Mouse (Mus musculus) kidney, adult 11 months (tissue): ENCODE measurements at regions not wholly inside any gene's neighbourhood (a gene's known extent, or its start where the extent isn't known, plus 50 kb on each side); places are given as distances from the start of the nearest gene placed in this dataset.
A peak's percentile ranks its signal among the peaks of the same experiment; 100 is the strongest.

Experiments used
- DNase-seq: peaks from one replicate; pipeline ENCODE4 v3.0.0; 2022

DNA sequence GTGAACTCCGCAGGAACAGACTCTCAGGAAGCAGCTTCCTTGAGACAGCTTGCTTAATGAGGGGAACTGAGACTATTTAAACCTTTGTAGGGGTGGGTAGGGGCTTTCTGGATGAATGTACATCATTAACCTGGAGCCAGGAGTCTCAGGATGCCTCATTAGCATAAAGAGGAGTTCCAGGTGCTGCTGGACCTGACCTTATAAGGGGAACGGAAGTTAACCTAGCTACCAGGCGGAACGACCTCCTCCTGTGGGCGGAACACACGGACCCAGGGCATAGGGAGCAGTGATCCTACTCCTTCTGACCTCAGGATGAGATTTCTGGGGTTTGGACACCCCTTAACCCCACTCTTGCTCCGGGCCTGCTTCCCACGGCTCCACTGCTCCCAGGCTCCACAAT is 417.6 kb upstream of the Smim15 start:
- no peak for DNase-seq

DNA sequence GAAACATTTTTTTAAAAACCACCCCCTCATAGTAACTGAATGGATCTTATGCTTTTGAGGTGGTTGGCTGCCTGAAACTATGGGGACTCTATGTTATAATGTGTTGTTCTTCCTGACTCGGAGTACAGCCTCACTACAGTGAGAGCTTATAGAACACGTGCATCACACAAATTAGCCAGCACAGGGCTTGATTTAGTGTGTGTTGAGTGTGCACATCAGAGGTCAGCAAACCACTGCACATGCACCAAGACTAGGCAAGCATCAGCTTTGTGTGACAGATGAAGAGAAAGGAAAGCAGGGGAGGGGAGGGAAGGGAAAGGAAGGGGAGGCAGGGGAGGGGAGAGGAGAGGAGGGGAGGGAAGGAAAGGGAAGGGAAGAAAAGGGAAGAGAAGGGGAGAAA is 422.9 kb upstream of the Smim15 start:
- no peak for DNase-seq

DNA sequence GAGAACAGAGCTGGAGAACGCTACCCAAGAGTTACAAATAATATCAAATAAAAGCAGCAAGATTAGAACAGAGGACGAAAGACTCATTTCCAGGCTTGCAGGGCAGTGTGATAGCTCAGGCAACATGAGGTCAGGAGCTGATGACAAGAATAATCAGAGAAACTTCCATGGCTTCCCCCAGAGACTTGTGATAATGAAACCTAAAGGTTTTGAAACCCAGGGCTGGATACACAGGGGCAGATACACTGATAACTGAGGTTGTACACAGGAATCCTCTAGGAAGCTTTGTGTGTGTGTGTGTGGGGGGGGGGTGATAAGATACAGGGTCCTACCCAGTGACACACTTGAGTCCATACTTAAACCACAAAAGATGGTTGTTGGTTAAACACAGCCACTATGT is 423.4 kb upstream of the Smim15 start:
- DNase-seq: no peak

DNA sequence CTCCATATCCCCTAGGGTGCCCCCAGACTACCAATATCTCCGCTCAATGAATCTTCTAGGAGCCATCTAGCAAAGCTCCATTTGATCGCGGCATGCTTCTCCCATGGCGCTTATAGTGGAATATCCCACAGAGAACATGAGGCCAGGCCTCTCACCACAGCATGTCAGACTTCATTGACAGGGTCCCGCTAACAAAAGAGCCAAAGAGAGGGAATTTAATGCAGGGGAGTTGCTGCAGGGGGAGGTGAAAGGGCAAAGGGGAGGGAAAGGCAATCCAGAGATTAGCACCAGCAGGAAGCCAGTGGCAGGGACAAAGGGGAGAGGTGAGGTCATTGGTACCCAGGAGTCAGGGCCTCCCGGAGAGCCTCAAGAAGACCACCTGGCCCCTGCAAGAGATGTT is 424.0 kb upstream of the Smim15 start:
- DNase-seq: no peak

DNA sequence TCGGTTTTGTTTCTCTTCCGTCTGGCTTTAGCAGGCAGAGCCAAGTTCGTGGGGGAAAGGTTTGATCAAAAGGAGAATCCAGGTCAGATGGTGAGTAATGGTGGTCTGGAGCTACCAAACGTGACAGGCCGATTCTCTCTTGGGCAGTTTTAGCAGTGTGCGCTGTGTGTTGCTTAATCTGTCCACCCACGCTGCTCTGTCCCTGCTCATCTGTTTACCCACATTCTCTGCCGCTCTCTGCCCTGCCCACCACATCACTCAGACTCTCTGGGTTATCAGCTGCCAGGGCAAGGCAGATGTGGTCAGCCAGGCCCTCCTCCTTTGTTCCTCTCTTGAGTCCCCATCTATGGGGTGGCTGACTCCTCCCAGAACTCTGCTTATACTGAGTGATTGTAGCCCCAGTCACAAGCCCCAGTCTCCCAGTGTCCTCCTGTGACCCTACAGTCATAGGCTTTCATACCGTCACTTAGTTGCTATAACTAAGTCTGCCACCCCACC is 424.8 kb upstream of the Smim15 start:
- DNase-seq: no peak

DNA sequence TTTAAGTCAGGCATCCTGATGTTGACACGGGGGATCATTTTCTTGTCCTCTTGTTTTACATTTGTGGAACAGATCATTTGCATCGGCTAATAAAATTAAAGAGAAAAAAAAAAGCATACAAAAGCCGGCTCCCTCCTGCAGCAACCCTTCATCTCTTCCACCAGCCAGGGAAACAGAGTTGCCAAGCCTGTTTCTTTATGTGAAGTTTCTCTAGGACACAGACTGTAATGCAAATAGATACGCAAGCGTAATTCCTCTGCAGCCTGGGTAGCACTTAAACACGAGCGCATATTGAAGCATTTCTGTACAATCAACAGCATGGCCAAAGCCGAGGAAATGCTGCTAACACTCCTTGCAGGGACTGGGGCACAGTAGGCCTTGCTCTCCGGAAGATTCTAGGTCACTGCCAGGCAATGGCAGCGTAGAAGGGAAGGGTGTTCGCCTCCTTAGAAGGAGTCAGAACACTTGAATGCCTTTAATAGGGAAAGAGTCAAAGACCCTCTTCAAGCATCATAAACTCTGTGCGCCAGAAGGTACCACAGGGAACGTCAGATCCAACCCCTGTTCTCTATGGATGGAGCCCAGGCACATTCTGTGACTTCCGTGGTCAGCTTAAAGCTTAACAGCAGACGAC is 425.3 kb upstream of the Smim15 start:
- no peak for DNase-seq

DNA sequence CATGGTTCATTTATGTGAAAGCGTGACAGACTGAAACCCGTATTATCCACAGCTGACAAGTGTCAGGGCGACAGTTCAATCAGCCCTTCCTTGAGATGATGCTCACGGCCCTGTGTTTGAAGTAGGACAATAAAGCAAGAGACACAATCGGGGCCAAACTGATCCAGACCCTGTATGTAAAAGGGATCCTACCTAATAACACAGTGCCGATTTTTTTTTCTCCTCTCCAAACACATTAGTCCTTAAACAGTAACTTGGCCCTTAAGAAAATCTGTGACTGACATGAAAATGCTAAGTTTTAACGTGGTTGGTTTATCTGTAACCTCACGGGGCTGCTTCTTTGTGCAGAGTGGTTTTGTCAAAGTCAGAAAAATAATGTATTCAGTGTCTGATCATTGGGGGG is 425.9 kb upstream of the Smim15 start:
- DNase-seq: no peak

DNA sequence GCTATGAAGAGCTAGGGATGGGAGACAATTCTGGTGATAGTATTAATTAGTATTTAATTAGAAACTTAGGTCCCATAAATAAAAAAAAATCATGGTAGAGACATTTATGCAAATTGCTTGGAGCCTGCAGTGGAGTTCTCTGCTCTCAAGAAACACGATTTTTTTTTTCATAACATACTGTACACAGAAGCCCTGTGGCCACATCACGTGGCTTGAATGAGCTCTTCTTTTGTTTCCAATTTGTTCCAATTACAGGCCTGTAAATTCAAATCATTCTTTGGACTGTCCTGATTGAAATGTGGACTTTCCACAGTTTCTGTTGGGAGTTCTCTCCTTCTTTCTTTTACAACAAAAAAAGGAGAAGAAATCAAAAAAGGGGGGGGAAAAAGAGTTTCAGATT is 426.7 kb upstream of the Smim15 start:
- no peak for DNase-seq

DNA sequence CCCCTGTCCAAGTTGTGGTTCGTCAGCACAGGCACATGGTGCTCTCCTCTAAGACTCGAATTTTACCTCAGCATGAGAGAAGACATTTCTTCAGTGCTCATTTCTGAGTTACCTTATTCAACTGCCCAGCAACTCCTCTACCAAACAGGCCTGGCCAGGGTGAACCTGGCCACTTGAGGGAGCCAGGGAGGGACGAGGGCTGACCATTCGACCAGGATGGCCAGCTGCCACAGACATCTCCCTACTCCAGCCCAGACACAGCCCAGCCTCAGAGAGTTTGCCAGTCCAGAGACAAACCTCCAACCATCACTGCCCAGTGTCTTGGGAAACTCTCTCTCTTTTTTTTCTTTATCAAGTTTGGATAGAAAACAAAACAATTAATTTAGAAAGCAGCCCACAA is 427.5 kb upstream of the Smim15 start:
- peak; percentile 17 for DNase-seq

DNA sequence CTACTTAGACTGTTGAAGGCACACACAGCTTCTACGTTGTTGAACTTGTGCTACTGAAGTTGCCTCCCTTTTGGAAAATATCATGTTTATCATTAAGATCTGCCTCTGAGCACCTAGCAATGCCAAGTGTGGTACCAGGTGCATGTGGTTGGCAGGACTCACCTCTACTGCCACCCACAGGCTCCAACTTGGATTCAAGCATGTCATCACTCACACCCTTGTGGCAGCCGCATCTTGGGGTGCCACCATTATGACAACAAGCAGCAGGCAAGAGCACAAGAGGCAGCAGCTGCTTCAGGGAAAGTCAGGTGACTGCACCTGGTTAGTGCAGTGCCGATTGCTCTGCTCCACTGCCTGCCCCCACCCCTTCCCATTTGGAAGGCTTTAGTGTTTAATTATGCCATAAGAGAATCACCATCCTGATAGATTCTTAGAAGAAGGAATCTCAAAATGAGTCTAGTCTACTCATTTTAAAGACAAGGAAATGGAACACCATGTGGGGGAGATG is 435.2 kb upstream of the Smim15 start:
- DNase-seq: no peak

DNA sequence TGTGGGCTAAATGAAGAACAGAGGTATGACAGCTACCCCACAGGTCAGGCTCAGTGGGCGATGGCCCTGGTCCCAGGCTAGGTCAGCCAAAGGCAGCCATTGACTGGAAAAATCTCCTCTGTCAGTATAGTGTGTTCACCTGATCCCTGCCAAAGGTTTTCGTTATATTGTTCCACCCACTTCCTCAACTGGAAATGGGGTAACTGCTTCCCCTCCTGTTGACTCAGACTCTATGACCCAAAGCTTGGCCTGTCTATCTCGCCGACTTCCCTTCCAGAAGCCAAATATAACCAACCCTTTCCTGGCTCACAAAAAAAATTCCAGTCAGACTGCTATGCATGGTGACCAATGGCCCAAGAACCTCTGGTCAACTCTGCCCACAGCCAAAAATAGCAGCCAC is 437.0 kb upstream of the Smim15 start:
- peak; percentile 57 for DNase-seq

DNA sequence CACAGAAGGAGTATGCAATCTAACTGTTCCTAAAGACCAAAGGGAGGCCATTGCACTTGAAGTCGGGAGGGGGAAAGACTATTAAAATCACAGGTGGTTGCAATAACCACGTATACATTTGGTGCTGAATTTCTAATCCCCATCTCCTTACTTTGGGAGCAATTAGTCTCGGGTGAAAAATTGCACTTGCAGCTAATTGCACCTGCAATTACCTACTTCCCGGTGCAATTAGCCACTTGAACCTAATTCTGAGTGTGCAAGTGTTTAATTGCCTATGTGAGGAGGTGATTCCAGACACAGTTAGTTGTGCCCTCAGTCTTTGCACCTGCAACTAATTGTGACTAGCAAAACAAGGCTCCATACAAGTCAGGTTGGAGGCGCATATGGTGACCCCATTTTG is 442.1 kb upstream of the Smim15 start:
- no peak for DNase-seq

DNA sequence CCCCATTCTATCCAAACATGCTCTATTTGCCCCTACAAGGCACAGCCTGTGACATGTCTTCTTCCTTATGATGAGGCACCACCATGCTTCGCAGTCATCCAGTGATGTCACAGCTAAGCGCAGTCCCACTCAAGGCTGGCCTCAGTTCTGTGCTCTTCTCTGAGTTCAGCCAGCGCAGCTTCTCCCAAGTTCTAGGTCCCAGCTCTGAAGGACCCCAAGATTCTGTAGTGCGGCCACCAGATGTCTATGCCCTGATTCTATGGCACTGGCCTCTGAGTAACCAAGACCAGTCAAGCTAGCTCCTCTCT is 443.2 kb upstream of the Smim15 start:
- DNase-seq: no peak

DNA sequence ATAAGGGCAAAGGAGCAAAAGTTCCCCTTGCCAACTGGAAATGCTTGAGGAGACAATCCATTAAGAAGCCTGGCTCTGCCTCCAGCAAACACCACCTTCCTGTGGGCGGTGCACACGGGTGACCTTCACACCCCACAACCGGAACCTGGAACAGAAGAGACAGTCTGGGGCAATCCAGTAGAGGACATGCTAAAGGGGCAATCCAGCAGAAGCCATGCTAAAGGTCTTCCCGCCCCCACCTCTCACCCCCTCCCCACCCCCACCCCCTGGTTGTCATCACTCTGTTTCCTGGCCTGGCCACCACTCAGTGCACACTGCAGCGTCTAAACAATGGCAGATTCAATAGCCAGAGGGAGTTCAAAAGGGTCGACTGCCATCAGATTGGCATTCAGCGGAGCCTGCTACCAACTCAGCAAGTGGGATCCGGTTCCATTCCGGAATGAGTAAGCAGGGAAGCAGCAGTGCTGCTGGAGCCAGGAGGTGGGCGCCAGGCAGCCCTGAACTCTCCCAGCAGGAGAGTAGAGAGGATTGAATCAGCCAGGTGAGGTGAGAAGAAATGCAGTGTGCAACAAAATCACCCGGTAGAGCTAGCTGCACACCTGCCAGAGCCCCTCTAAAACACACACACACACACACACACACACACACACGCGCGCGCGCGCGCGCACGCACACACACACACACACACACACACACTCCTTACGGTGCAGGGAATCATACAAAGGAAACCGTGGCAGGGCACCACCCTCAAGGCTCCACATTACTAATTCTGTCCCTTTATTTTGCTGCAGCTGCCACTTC is 443.7 kb upstream of the Smim15 start:
- peak; percentile 74 for DNase-seq

DNA sequence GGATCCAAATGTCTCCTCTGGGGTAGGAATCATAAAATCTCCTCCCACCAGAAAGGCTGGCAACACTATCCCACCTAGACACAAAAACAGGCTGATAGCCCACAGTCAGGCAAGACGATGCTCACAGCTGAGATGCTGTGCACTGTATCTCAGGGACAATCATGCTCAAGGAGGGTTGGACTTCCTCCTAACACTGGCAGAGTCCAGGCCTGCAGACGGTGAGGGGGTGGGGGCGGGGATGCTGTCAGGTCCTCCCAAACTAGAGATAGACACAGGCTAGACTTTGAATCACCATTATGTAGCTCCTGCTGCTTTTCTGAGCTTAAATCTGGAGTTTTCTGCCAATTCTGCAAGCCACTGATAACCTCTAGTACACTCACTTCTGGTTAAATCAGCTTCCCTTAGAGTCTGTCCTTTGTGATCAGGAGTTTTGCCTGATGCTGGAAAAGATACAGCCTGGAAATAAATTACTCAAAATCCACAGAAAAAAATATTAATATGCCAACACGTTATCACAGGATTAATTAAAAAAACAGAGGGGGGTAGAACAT is 445.1 kb upstream of the Smim15 start:
- DNase-seq: no peak

DNA sequence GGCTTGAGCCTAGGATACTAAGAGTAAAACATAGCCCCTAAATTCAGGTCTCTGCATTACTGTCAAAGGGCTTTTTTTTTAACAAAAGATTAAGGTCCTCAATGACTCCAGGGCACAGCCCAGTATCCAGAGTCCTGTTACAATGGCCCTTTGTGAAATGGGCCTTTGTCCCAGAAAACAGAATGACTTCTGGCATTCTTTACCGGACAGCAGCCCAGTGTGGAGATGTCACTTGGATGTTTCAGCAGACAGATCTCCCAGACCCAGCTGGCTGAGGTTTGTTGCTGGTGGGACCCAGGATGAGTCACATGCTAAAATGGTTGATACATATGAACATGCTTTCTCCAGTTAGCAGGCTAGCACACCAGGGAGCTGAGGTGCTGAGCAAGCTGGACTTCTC is 445.9 kb upstream of the Smim15 start:
- no peak for DNase-seq

DNA sequence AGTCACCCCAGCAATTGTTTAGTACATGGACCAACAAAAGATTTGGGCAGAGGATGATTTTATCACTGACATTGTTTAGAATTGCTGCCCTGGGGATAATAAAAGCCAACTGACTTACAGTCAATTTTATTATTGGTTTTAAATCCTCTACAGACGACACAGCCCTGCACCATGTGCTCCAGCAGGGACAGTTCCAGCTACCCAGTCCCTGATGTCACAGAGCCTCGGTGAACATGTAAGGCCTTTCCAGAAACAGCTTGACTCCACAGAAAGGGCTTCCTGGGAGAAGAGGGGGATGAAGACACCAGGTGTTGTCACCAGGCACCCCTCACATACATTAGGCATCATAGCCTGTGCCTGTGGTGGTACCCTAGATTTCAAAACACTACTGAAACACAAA is 447.0 kb upstream of the Smim15 start:
- DNase-seq: no peak

DNA sequence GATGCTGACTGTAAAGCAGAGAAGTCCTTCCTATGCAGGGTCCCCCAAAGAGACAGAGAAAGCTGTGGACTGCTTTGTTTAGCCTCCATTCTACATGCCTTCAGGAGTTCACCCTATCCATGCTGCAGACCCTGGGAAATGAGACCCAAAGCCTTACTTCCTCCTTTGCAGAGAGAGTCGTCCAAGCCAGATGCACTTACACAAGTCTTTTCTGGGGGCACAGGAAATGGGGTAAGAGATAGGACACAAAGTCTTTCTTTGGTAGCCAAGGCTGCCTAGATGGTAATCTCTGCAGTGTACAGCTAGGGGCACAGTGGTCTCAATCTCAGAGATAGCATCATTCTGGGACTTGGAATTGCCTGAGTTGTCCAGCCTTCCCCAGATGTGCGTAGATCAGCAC is 448.1 kb upstream of the Smim15 start:
- DNase-seq: no peak

DNA sequence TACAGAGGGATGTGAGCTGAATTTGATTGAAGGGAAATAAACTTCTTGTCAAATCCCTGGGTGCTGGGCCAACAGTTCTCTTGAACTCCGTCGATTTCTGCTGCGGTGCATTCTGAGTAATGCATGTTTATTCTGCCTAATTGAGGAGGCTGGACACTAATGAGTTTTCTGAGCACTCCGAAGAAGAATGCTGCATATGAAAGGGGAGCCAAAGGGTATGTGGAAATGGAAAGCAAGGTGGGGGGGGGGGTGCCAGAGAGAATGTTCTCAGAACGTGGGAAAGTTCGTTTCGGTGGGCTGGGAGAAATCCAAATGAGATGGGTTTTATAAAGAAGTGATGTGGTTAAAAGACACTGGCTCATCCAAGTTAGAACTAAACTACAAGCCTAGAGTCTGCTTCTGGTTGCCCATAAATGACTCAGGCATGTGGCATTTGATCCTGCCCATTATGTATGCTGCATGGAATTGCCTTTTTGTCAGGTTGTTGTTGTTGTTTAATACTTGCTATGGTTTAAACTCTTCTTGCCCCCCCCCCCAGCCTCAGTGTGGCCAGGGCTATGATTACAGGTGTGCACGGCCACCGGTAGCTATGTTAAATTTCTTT is 455.7 kb upstream of the Smim15 start:
- DNase-seq: no peak

DNA sequence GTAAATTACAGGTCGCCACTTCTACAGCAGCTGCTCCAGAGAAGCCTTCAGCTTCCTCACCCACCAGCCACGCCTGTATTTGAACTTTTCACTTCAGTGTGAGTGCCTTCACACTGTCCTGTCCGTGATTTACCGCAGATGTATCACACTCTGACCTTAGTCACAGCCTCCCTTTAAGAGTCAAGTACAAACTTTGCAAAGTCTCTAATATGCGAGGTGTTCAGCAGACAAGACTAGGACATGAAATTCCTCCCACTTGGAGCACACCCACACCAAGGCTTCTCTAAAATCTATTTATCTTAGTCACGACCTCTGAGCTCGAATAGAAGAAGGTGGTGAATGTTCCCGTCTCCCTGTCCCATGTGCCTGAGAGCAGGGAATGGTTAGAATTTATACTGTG is 456.6 kb upstream of the Smim15 start:
- DNase-seq: no peak

DNA sequence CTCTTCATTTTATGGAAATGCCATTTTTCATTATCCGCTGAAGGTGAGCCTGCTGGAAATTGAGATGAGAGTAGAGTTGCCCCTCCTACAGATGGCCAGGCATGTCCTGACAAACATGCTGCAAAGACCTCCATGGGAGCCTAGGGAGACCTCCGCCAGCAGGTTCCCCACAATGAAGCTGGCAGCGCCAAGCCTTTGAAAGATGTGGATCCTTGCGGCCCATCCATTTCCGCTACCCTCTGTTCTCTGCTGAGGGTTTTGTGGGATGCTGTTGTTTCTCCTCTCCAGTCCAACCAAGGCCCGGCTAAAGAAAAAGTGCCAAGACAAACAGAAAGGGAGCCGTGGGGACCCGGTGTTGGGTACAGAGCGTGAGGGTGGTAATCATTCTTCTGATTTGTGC is 458.3 kb upstream of the Smim15 start:
- no peak for DNase-seq

DNA sequence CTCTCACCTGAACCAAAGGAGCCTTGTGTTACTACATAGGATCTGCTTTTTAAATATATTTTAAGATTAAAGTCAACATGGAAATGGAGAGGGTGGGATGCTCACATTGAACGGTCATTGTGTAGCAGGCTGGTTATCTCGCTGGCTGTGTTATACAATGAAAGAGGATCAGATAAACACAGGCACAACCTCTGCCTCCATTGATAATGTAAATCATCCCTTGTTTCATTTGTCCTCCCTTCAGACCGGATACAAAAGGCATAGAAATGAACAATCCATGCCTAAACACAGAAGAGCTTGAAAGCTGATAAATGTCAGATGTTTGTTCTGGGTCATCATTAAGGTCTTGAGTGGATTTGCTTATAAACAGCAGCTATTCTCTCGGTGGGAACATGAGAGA is 458.9 kb upstream of the Smim15 start:
- no peak for DNase-seq

DNA sequence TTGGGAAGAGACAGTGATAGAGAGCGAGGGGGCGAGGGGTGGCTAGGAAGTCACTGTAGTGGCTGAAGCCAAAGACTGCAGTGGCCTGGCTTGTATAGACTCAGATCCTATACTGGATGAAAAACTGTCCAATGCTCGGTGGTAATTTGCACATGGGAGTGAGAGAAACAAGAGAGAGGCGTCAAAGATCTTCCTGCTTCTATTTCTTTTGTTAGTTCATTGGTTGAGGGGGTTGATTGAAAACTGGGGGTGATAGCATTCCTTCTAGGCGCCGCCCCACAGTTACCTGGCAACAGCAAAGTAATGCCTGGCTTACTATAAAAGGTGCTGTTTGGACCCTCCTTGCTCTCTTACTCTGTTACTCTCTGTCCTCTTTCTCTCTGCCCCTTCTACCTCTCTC is 465.3 kb upstream of the Smim15 start:
- no peak for DNase-seq

DNA sequence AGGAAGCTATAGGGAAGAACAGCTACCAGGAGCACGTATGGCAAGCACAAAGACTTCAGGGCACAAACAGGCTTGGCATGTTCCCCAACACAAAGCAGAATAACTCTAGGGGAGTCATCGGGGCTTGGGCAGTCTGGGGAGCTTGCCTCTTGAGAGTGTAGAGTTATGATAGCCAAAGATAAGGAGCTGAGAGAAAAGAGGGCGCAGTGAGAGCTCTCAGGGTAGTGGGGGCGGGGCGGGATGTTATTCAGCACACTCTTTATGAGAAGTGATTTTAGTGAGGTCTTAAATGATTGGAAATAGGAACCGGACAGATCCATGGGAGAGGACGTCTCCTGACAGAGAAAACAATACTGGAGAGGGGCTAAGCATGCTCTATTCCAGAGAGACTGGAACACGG is 466.4 kb upstream of the Smim15 start:
- no peak for DNase-seq
